Mouse (Mus musculus) heart, embryonic 12.5 days (tissue): Measurements from ENCODE around the gene Sar1b. TPM values are rescaled to one million over a fixed set of nuclear protein-coding genes. Genes with fewer than 3 reads are reported as not detected.
"Not testable (repeated sequence)": the region's sequence is repeated elsewhere in the genome, so short reads cannot be mapped to it uniquely, and the experiment has no call there.

ENCODE experiments used
- ATAC-seq: fragments of 200-750 bp; cut with Nextera tagmentation; 2 replicates; pipeline ENCODE4 v1.8.0; 2017; ENCODE audit warnings: moderate TSS enrichment, moderate library complexity; ENCODE audit not compliant: insufficient number of reproducible peaks, low FRiP score
- H3K27ac ChIP-seq: fragments of 300-500 bp; sonication (generic); 2 replicates; pipeline ENCODE4 v1.5.1; 2016; ENCODE audit warnings: mild to moderate bottlenecking, moderate library complexity; ENCODE audit not compliant: poor library complexity, severe bottlenecking
- H3K27me3 ChIP-seq: fragments of 300-500 bp; sonication (generic); replicated peaks from 2 replicates; pipeline ENCODE4 v1.6.1; 2016; ENCODE audit warnings: mild to moderate bottlenecking, moderate library complexity
- H3K36me3 ChIP-seq: fragments of 300-500 bp; sonication (generic); 2 replicates; pipeline ENCODE4 v1.6.1; 2016; ENCODE audit warnings: mild to moderate bottlenecking, moderate library complexity
- H3K4me1 ChIP-seq: fragments of 300-500 bp; sonication (generic); replicated peaks from 2 replicates; pipeline ENCODE4 v1.6.1; 2016; ENCODE audit warnings: mild to moderate bottlenecking
- H3K4me2 ChIP-seq: fragments of 300-500 bp; sonication (generic); 2 replicates; pipeline ENCODE4 v1.6.1; 2016; ENCODE audit warnings: mild to moderate bottlenecking, moderate library complexity
- H3K4me3 ChIP-seq: fragments of 300-500 bp; sonication (generic); 2 replicates; pipeline ENCODE4 v1.5.1; 2016; ENCODE audit warnings: mild to moderate bottlenecking
- H3K9ac ChIP-seq: fragments of 300-500 bp; sonication (generic); 2 replicates; pipeline ENCODE4 v1.6.1; 2016; ENCODE audit warnings: mild to moderate bottlenecking, moderate library complexity
- H3K9me3 ChIP-seq: fragments of 300-500 bp; sonication (generic); replicated peaks from 2 replicates; pipeline ENCODE4 v1.6.1; 2016; ENCODE audit warnings: mild to moderate bottlenecking, moderate library complexity
- WGBS: fragments of 180-500 bp; shearing (Covaris S2); methylation state at CpG from one replicate; pipeline ENCODE4 v1.1.7; 2016; 5-methylcytosine and 5-hydroxymethylcytosine counted together
- polyA plus RNA-seq: library from polyadenylated mRNA; unstranded; fragments of >200 nt; fragmentation: Nextera tagmentation; extraction: Ambion mirVana; gene quantifications from 2 replicates; pipeline ENCODE4 v1.2.1, GENCODE M21; 2016

Gene Sar1b
- polyA plus RNA-seq, 1 experiment from 2014 or later, result 127 TPM

GRCm38 (mm10) chr11:51757023-51757422, 6.5 kb upstream of the Sar1b start:
- Histone ChIP-seq H3K27me3 (0 out of 2 replicates have a peak, but pooled peaks cover 4% of the 10 kb centered on the region), H3K9me3 (no peaks in the 10 kb centered on the region), H3K4me1 (peaks cover 6% of the 10 kb centered on the region), H3K27ac (no peak overlapping the region; the same call in 1 of the 2 replicates), H3K4me3 (peak overlapping the region; percentile 92), H3K9ac (peak overlapping the region; percentile 93), H3K4me2 (peak overlapping the region; percentile 80), H3K36me3 (peaks cover 3% of the 10 kb centered on the region)
- ATAC-seq, result no peak
- 80% methylated on average over 11 of the region's 11 CpGs for WGBS

- Histone ChIP-seq H3K4me3 (no peak overlapping the region), H3K36me3 (peaks cover 3% of the 10 kb centered on the region), H3K9ac (no peak overlapping the region), H3K4me1 (peaks cover 6% of the 10 kb centered on the region), H3K27ac (no peak overlapping the region), H3K4me2 (no peak overlapping the region), H3K27me3 (0 out of 2 replicates have a peak, but pooled peaks cover 4% of the 10 kb centered on the region), H3K9me3 (no peaks in the 10 kb centered on the region)
- WGBS, result 94% methylated on average over 5 of the region's 5 CpGs
- no peak for ATAC-seq
Observed at GRCm38 (mm10) chr11:51757625-51758024, 5.9 kb upstream of the Sar1b start.

- not testable (repeated sequence) for H3K9ac ChIP-seq, H3K36me3 ChIP-seq, H3K4me2 ChIP-seq, H3K4me1 ChIP-seq, H3K27me3 ChIP-seq, ATAC-seq, H3K9me3 ChIP-seq, H3K4me3 ChIP-seq, H3K27ac ChIP-seq
- WGBS, result 76% methylated on average over 5 of the region's 5 CpGs
Observed at GRCm38 (mm10) chr11:51758207-51758606, 5.3 kb upstream of the Sar1b start.

- Histone ChIP-seq H3K27ac (no peak overlapping the region), H3K4me1 (peaks cover 6% of the 10 kb centered on the region), H3K4me2 (no peak overlapping the region), H3K4me3 (no peak overlapping the region), H3K27me3 (0 out of 2 replicates have a peak, but pooled peaks cover 4% of the 10 kb centered on the region), H3K36me3 (no peaks in the 10 kb centered on the region), H3K9ac (no peak overlapping the region), H3K9me3 (no peaks in the 10 kb centered on the region)
- no peak for ATAC-seq
- WGBS, result 77% methylated on average over 2 of the region's 2 CpGs
Observed at GRCm38 (mm10) chr11:51759251-51759650, 4.2 kb upstream of the Sar1b start.

GRCm38 (mm10) chr11:51759941-51760657, 3.4 kb upstream of the Sar1b start:
- WGBS, result 85% methylated on average over 6 of the region's 6 CpGs

GRCm38 (mm10) chr11:51761241-51761640, 2.2 kb upstream of the Sar1b start:
- Histone ChIP-seq H3K4me2 (no peak overlapping the region), H3K9ac (no peak overlapping the region), H3K27ac (no peak overlapping the region), H3K36me3 (no peaks in the 10 kb centered on the region), H3K4me1 (peaks cover 7% of the 10 kb centered on the region), H3K4me3 (no peak overlapping the region), H3K9me3 (no peaks in the 10 kb centered on the region), H3K27me3 (0 out of 2 replicates have a peak, but pooled peaks cover 4% of the 10 kb centered on the region)
- 65% methylated on average over 5 of the region's 5 CpGs for WGBS
- ATAC-seq, result no peak

More at GRCm38 (mm10) chr11:51759941-51760657, 3.4 kb upstream of the Sar1b start:
- peaks cover 7% of the 10 kb centered on the region for H3K4me1 ChIP-seq
- H3K36me3 ChIP-seq, result no peaks in the 10 kb centered on the region
- no peak overlapping the region for H3K4me3 ChIP-seq
- no peak overlapping the region for H3K27ac ChIP-seq
- 0 out of 2 replicates have a peak, but pooled peaks cover 4% of the 10 kb centered on the region for H3K27me3 ChIP-seq
- ATAC-seq, result no peak
- no peaks in the 10 kb centered on the region for H3K9me3 ChIP-seq
- H3K4me2 ChIP-seq, result no peak overlapping the region
- H3K9ac ChIP-seq, result no peak overlapping the region

- WGBS, result 4% methylated on average over 13 of the region's 13 CpGs
- Histone ChIP-seq H3K36me3 (no peaks in the 10 kb centered on the region), H3K27me3 (0 out of 2 replicates have a peak, but pooled peaks cover 4% of the 10 kb centered on the region), H3K9ac (peak overlapping the region; percentile 97), H3K4me3 (peak overlapping the region; percentile 99), H3K4me2 (peak overlapping the region; percentile 99), H3K9me3 (no peaks in the 10 kb centered on the region), H3K4me1 (peaks cover 13% of the 10 kb centered on the region), H3K27ac (no peak overlapping the region)
- ATAC-seq, result no peak
Observed at GRCm38 (mm10) chr11:51763955-51764354, 468 bp downstream of the Sar1b start.

- Histone ChIP-seq H3K4me3 (peak overlapping the region; percentile 99; the same call in 1 of the 2 replicates), H3K4me1 (peaks cover 13% of the 10 kb centered on the region), H3K4me2 (peak overlapping the region; percentile 99), H3K9me3 (no peaks in the 10 kb centered on the region), H3K27ac (no peak overlapping the region), H3K9ac (no peak overlapping the region), H3K27me3 (0 out of 2 replicates have a peak, but pooled peaks cover 4% of the 10 kb centered on the region), H3K36me3 (no peaks in the 10 kb centered on the region)
- 83% methylated on average over 4 of the region's 4 CpGs for WGBS
- no peak for ATAC-seq
Observed at GRCm38 (mm10) chr11:51764816-51765215, 1.3 kb downstream of the Sar1b start.

GRCm38 (mm10) chr11:51767579-51768220, 4.2 kb downstream of the Sar1b start:
- no peak for ATAC-seq
- H3K4me3 ChIP-seq, result no peak overlapping the region
- no peak overlapping the region for H3K27ac ChIP-seq
- WGBS, result 70% methylated on average over 8 of the region's 8 CpGs
- H3K9me3 ChIP-seq, result no peaks in the 10 kb centered on the region
- no peak overlapping the region for H3K9ac ChIP-seq
- no peaks in the 10 kb centered on the region for H3K27me3 ChIP-seq
- peaks cover 13% of the 10 kb centered on the region for H3K4me1 ChIP-seq
- no peaks in the 10 kb centered on the region for H3K36me3 ChIP-seq
- no peak overlapping the region for H3K4me2 ChIP-seq

GRCm38 (mm10) chr11:51768296-51768695, 4.8 kb downstream of the Sar1b start:
- no peak overlapping the region for H3K4me2 ChIP-seq
- peaks cover 13% of the 10 kb centered on the region for H3K4me1 ChIP-seq
- no peak overlapping the region for H3K4me3 ChIP-seq
- no peaks in the 10 kb centered on the region for H3K9me3 ChIP-seq
- ATAC-seq, result no peak
- 70% methylated on average over 5 of the region's 5 CpGs for WGBS
- H3K27me3 ChIP-seq, result no peaks in the 10 kb centered on the region
- H3K9ac ChIP-seq, result no peak overlapping the region
- H3K36me3 ChIP-seq, result no peaks in the 10 kb centered on the region
- peak overlapping the region; percentile 26; the same call in 1 of the 2 replicates for H3K27ac ChIP-seq

GRCm38 (mm10) chr11:51775507-51775906, 12.0 kb downstream of the Sar1b start:
- Histone ChIP-seq H3K4me1 (no peaks in the 10 kb centered on the region), H3K27ac (no peak overlapping the region), H3K4me2 (no peak overlapping the region), H3K9ac (no peak overlapping the region), H3K9me3 (no peaks in the 10 kb centered on the region), H3K36me3 (peaks cover 9% of the 10 kb centered on the region), H3K4me3 (no peak overlapping the region), H3K27me3 (no peaks in the 10 kb centered on the region)
- WGBS, result 83% methylated on average over 3 of the region's 3 CpGs
- no peak for ATAC-seq
